Mouse (Mus musculus): Measurements from ENCODE around the gene Nceh1.
A peak's percentile ranks its signal among the peaks of the same experiment; 100 is the strongest.

- TF ChIP-seq POLR2A (IDR thresholded peaks at IDR 0.05; ENCODE audit: borderline replicate concordance, insufficient read depth, low read length): peak; percentile 28; the same call in 1 of the 2 replicates
- TF ChIP-seq CTCF (IDR thresholded peaks at IDR 0.05; ENCODE audit: borderline replicate concordance, insufficient read depth, low read depth, low read length): no peak
Observed at GRCm38 (mm10) chr3:27183601-27184175, 923 bp downstream of the Nceh1 start.

Data from cerebellum, adult 2 months (tissue).